Mouse (Mus musculus) C2C12 (cell line): ENCODE measurements around the gene Lgi4. TPM values are rescaled to one million over a fixed set of nuclear protein-coding genes. Genes with fewer than 3 reads are reported as not detected.

Source experiments
- H3K27me3 ChIP-seq: one replicate; pipeline ENCODE4 v1.6.1; 2011; ENCODE audit not compliant: control insufficient read depth, insufficient read depth, insufficient read length
- H3K36me3 ChIP-seq: one replicate; pipeline ENCODE4 v1.6.1; 2011; ENCODE audit not compliant: control insufficient read depth, insufficient read depth
- H3K4me3 ChIP-seq: one replicate; pipeline ENCODE4 v1.5.1; 2011; ENCODE audit warnings: mild to moderate bottlenecking, control low read depth; ENCODE audit not compliant: poor library complexity, insufficient read depth, severe bottlenecking
- H3K79me2 ChIP-seq: one replicate; pipeline ENCODE4 v1.6.1; 2011; ENCODE audit not compliant: control insufficient read depth, insufficient read depth
- H3K79me3 ChIP-seq: one replicate; pipeline ENCODE4 v1.6.1; 2011; ENCODE audit warnings: low read depth, control low read depth
- H3ac ChIP-seq: one replicate; pipeline ENCODE3; 2011; ENCODE audit warnings: low read depth; ENCODE audit not compliant: control insufficient read depth, insufficient read length
- CEBPB ChIP-seq: IDR thresholded peaks from one replicate; pipeline ENCODE4 v1.6.1; 2011; ENCODE audit warnings: low read depth, mild to moderate bottlenecking, control low read depth, moderate library complexity
- CTCF ChIP-seq: IDR thresholded peaks from one replicate; pipeline ENCODE4 v1.5.1; 2011; ENCODE audit not compliant: control insufficient read depth, insufficient read depth, insufficient read length
- FOSL1 ChIP-seq: IDR thresholded peaks from one replicate; pipeline ENCODE4 v1.8.0; 2011; ENCODE audit warnings: mild to moderate bottlenecking, low read length; ENCODE audit not compliant: poor library complexity, insufficient read depth, severe bottlenecking
- MAX ChIP-seq: IDR thresholded peaks from one replicate; pipeline ENCODE4 v1.6.1; 2011; ENCODE audit warnings: mild to moderate bottlenecking, control low read depth
- MYOD1 ChIP-seq: IDR thresholded peaks from one replicate; pipeline ENCODE4 v1.6.1; 2011; ENCODE audit warnings: low read depth; ENCODE audit not compliant: control insufficient read depth, insufficient read length
- MYOG ChIP-seq: IDR thresholded peaks from one replicate; pipeline ENCODE4 v1.6.1; 2011; ENCODE audit not compliant: control insufficient read depth, insufficient read length; ENCODE audit errors: extremely low read depth
- USF1 ChIP-seq: IDR thresholded peaks from one replicate; pipeline ENCODE4 v1.6.1; 2011; ENCODE audit warnings: low read depth, mild to moderate bottlenecking, control low read depth, moderate library complexity
- polyA plus RNA-seq: library from polyadenylated mRNA; unstranded; fragments of >200 nt; fragmentation: generic; extraction: Trizol; gene quantifications from one replicate; pipeline ENCODE4 v1.2.1, GENCODE M21; 2012; ENCODE audit warnings: missing spikeins

The Lgi4 gene
- polyA plus RNA-seq, 1 experiment = 0.02 TPM

- H3K79me3 ChIP-seq = no peaks in the 10 kb centered on the region
- no peak overlapping the region for H3ac ChIP-seq
- no peaks in the 10 kb centered on the region for H3K79me2 ChIP-seq
- H3K27me3 ChIP-seq = peaks cover 9% of the 10 kb centered on the region
- TF ChIP-seq CTCF (no peak), USF1 (no peak), FOSL1 (no peak), CEBPB (no peak), MYOG (no peak), MYOD1 (no peak), MAX (no peak)
- H3K4me3 ChIP-seq = no peak overlapping the region
- no peaks in the 10 kb centered on the region for H3K36me3 ChIP-seq
These were observed 21.5 kb downstream of the Lgi4 start for GRCm38 (mm10) chr7:31080611-31081010.

- Histone ChIP-seq H3K27me3 (peaks cover 5% of the 10 kb centered on the region), H3K79me2 (no peaks in the 10 kb centered on the region), H3K36me3 (no peaks in the 10 kb centered on the region), H3K4me3 (no peak overlapping the region), H3ac (no peak overlapping the region), H3K79me3 (no peaks in the 10 kb centered on the region)
- TF ChIP-seq FOSL1 (no peak), MYOD1 (no peak), MAX (no peak), CEBPB (no peak)
These were observed 22.0 kb downstream of the Lgi4 start for GRCm38 (mm10) chr7:31081106-31081505.

- no peaks in the 10 kb centered on the region for H3K27me3 ChIP-seq
- TF ChIP-seq MAX (no peak), MYOG (no peak)
- H3K79me2 ChIP-seq = no peaks in the 10 kb centered on the region
- no peak overlapping the region for H3K4me3 ChIP-seq
- no peaks in the 10 kb centered on the region for H3K79me3 ChIP-seq
- H3K36me3 ChIP-seq = no peaks in the 10 kb centered on the region
- H3ac ChIP-seq = no peak overlapping the region
These were observed 23.0 kb downstream of the Lgi4 start for GRCm38 (mm10) chr7:31082106-31082505.

- H3ac ChIP-seq = no peak overlapping the region
- TF ChIP-seq MYOG = no peak
- TF ChIP-seq MAX = no peak
These were observed 23.9 kb downstream of the Lgi4 start for GRCm38 (mm10) chr7:31082831-31083588.

GRCm38 (mm10) chr7:31084140-31084539, 25.0 kb downstream of the Lgi4 start:
- no peaks in the 10 kb centered on the region for H3K27me3 ChIP-seq
- H3K79me2 ChIP-seq = no peaks in the 10 kb centered on the region
- H3ac ChIP-seq = no peak overlapping the region
- TF ChIP-seq USF1 (no peak), MYOD1 (no peak), CTCF (no peak), CEBPB (no peak), FOSL1 (no peak), MYOG (no peak), MAX (no peak)
- H3K4me3 ChIP-seq = no peak overlapping the region
- no peaks in the 10 kb centered on the region for H3K36me3 ChIP-seq
- no peaks in the 10 kb centered on the region for H3K79me3 ChIP-seq

More at GRCm38 (mm10) chr7:31082831-31083588, 23.9 kb downstream of the Lgi4 start:
- H3K79me2 ChIP-seq = no peaks in the 10 kb centered on the region
- no peaks in the 10 kb centered on the region for H3K36me3 ChIP-seq
- H3K27me3 ChIP-seq = no peaks in the 10 kb centered on the region
- H3K4me3 ChIP-seq = no peak overlapping the region
- no peaks in the 10 kb centered on the region for H3K79me3 ChIP-seq

- H3ac ChIP-seq = no peak overlapping the region
- H3K4me3 ChIP-seq = no peak overlapping the region
- no peak for TF ChIP-seq USF1
- TF ChIP-seq MYOG = no peak
- TF ChIP-seq MYOD1 = no peak
- TF ChIP-seq CTCF = no peak
- no peak for TF ChIP-seq MAX
- no peak for TF ChIP-seq FOSL1
- no peak for TF ChIP-seq CEBPB
- no peaks in the 10 kb centered on the region for H3K36me3 ChIP-seq
- H3K27me3 ChIP-seq = no peaks in the 10 kb centered on the region
- no peaks in the 10 kb centered on the region for H3K79me2 ChIP-seq
- H3K79me3 ChIP-seq = no peaks in the 10 kb centered on the region
These were observed 26.0 kb downstream of the Lgi4 start for GRCm38 (mm10) chr7:31085171-31085570.
